Mouse (Mus musculus) liver, adult (tissue): ENCODE measurements at regions not wholly inside any gene's neighbourhood (a gene's known extent, or its start where the extent isn't known, plus 50 kb on each side); places are given as distances from the start of the nearest gene placed in this dataset.

Source experiments
- GATA4 ChIP-seq: IDR thresholded peaks from 2 replicates; pipeline ENCODE4 v1.6.1; 2014; ENCODE audit warnings: mild to moderate bottlenecking, low read length; ENCODE audit not compliant: insufficient replicate concordance

GRCm38 (mm10) chr12:117447843-117448728, 68.2 kb upstream of the Rapgef5 start:
- TF ChIP-seq GATA4 = no peak

- no peak for TF ChIP-seq GATA4
Measured at GRCm38 (mm10) chr12:117449080-117449479, 67.2 kb upstream of the Rapgef5 start.

- TF ChIP-seq GATA4 = no peak
Measured at GRCm38 (mm10) chr12:117450106-117450505, 66.2 kb upstream of the Rapgef5 start.

GRCm38 (mm10) chr12:117450871-117451270, 65.4 kb upstream of the Rapgef5 start:
- no peak for TF ChIP-seq GATA4

GRCm38 (mm10) chr12:117451441-117451840, 64.8 kb upstream of the Rapgef5 start:
- no peak for TF ChIP-seq GATA4

GRCm38 (mm10) chr12:117455800-117456199, 60.5 kb upstream of the Rapgef5 start:
- no peak for TF ChIP-seq GATA4

GRCm38 (mm10) chr12:117458132-117459070, 57.9 kb upstream of the Rapgef5 start:
- no peak for TF ChIP-seq GATA4

GRCm38 (mm10) chr12:117459541-117459940, 56.7 kb upstream of the Rapgef5 start:
- TF ChIP-seq GATA4 = no peak

GRCm38 (mm10) chr12:117465206-117465605, 51.1 kb upstream of the Rapgef5 start:
- TF ChIP-seq GATA4 = no peak

GRCm38 (mm10) chr12:117465998-117466397, 50.3 kb upstream of the Rapgef5 start:
- no peak for TF ChIP-seq GATA4
